In genomic region chr1:155191219-155191618, GRCm38 (mm10) we compare ENCODE assay signal across 22 mouse cellular contexts. TPM values are rescaled to one million over a fixed set of nuclear protein-coding genes. Genes with fewer than 3 reads are reported as not detected.
DNase-seq lines count a peak whose midpoint lies in the region; ATAC-seq lines count a peak whose summit lies in the region.
"Had no signal": no experiment of that assay in that cellular context is flagged by ENCODE, and none has a peak within 500 bp of the region (broad histone marks: within the 10 kb centered on the region; RNA-seq: fewer than 3 reads in every experiment).

No protein-coding gene starts in this region.

- WGBS in forebrain, embryonic 12.5 days, result 90% methylated on average over 8 of the region's 8 CpGs
- 90% methylated on average over 8 of the region's 8 CpGs for WGBS in forebrain, embryonic 11.5 days
- WGBS in heart, embryonic 16.5 days, result 70% methylated on average over 8 of the region's 8 CpGs
- 84% methylated on average over 8 of the region's 8 CpGs for WGBS in lung, embryonic 16.5 days
- 83% methylated on average over 8 of the region's 8 CpGs for WGBS in neural tube, embryonic 14.5 days

- no peak overlapping the region for H3K4me3 ChIP-seq in forebrain, embryonic 12.5 days (replicated peaks)
- no peak overlapping the region for H3K4me3 ChIP-seq in forebrain, embryonic 11.5 days (ENCODE audit: low read depth, low read length)
- no peak overlapping the region for H3K4me3 ChIP-seq in heart, embryonic 16.5 days (ENCODE audit: low read length)
- no peak overlapping the region for H3K4me3 ChIP-seq in lung, embryonic 16.5 days (ENCODE audit: low read length)
- H3K4me3 ChIP-seq in neural tube, embryonic 14.5 days (ENCODE audit: low read depth, low read length), result no peak overlapping the region
- H3K4me3 ChIP-seq: heart, adult 2 months; left cerebral cortex, adult 2 months; liver, embryonic 13.5 days; megakaryocyte, embryonic 14.5 days had no signal

- H3K36me3 ChIP-seq in forebrain, embryonic 12.5 days (replicated peaks), result peaks cover 75% of the 10 kb centered on the region
- peaks cover 8% of the 10 kb centered on the region for H3K36me3 ChIP-seq in forebrain, embryonic 11.5 days (ENCODE audit: control insufficient read depth, insufficient read depth, low read length)
- peaks cover 21% of the 10 kb centered on the region; the same call in 1 of the 2 replicates for H3K36me3 ChIP-seq in heart, embryonic 16.5 days (ENCODE audit: control insufficient read depth, insufficient read depth)
- peaks cover 14% of the 10 kb centered on the region for H3K36me3 ChIP-seq in lung, embryonic 16.5 days (ENCODE audit: control insufficient read depth, insufficient read depth, low read length)
- peaks cover 31% of the 10 kb centered on the region; the same call in 1 of the 2 replicates for H3K36me3 ChIP-seq in neural tube, embryonic 14.5 days (ENCODE audit: control insufficient read depth, insufficient read depth, low read length)

- ATAC-seq in forebrain, embryonic 12.5 days (ENCODE audit: low FRiP score), result 0 out of 2 replicates have a peak, but pooled peaks have one; percentile 14
- no peak for ATAC-seq in forebrain, embryonic 11.5 days (replicated peaks; ENCODE audit: low FRiP score)
- peak; percentile 23; the same call in 1 of the 2 replicates for ATAC-seq in heart, embryonic 16.5 days (replicated peaks; ENCODE audit: extremely low read depth, insufficient read depth, low FRiP score)
- 0 out of 2 replicates have a peak, but pooled peaks have one; percentile 17 for ATAC-seq in lung, embryonic 16.5 days (ENCODE audit: low read depth)
- ATAC-seq in neural tube, embryonic 14.5 days (ENCODE audit: low read depth), result 0 out of 2 replicates have a peak, but pooled peaks have one; percentile 24
- ATAC-seq: CD4-positive, CD25-positive, alpha-beta regulatory T cell, adult 4 months; inflammation-experienced regulatory T-cells, adult 6 months had no signal

- no peaks in the 10 kb centered on the region for H3K27me3 ChIP-seq in forebrain, embryonic 12.5 days
- H3K27me3 ChIP-seq in forebrain, embryonic 11.5 days (ENCODE audit: control insufficient read depth, insufficient read depth, low read length), result no peaks in the 10 kb centered on the region
- H3K27me3 ChIP-seq in heart, embryonic 16.5 days (ENCODE audit: control insufficient read depth, insufficient read depth, low read length), result no peaks in the 10 kb centered on the region
- H3K27me3 ChIP-seq in lung, embryonic 16.5 days (ENCODE audit: control insufficient read depth, insufficient read depth, low read depth, low read length), result no peaks in the 10 kb centered on the region
- H3K27me3 ChIP-seq in neural tube, embryonic 14.5 days (ENCODE audit: control insufficient read depth, insufficient read depth, low read length), result no peaks in the 10 kb centered on the region
- H3K27me3 ChIP-seq: liver, embryonic 13.5 days; megakaryocyte, embryonic 14.5 days had no signal

- 0 out of 2 replicates have a peak overlapping the region, but pooled peaks have one; percentile 19 for H3K27ac ChIP-seq in forebrain, embryonic 12.5 days
- no peak overlapping the region for H3K27ac ChIP-seq in forebrain, embryonic 11.5 days (ENCODE audit: low read depth, low read length)
- H3K27ac ChIP-seq in heart, embryonic 16.5 days (ENCODE audit: low read length), result 0 out of 2 replicates have a peak overlapping the region, but pooled peaks have one; percentile 7
- H3K27ac ChIP-seq in lung, embryonic 16.5 days (ENCODE audit: low read length), result no peak overlapping the region
- no peak overlapping the region for H3K27ac ChIP-seq in neural tube, embryonic 14.5 days (ENCODE audit: low read depth, low read length)
- H3K27ac ChIP-seq: heart, adult 2 months; left cerebral cortex, adult 2 months; liver, embryonic 13.5 days had no signal

- no peaks in the 10 kb centered on the region for H3K9me3 ChIP-seq in forebrain, embryonic 12.5 days
- H3K9me3 ChIP-seq in forebrain, embryonic 11.5 days (ENCODE audit: control insufficient read depth, low read length), result no peaks in the 10 kb centered on the region
- no peaks in the 10 kb centered on the region for H3K9me3 ChIP-seq in heart, embryonic 16.5 days (replicated peaks; ENCODE audit: control insufficient read depth, low read length)
- H3K9me3 ChIP-seq in lung, embryonic 16.5 days (ENCODE audit: control insufficient read depth, low read length), result no peaks in the 10 kb centered on the region
- H3K9me3 ChIP-seq in neural tube, embryonic 14.5 days (ENCODE audit: control insufficient read depth, low read length), result no peaks in the 10 kb centered on the region
- H3K9me3 ChIP-seq: liver, embryonic 13.5 days had no signal

- no peak for DNase-seq in forebrain, embryonic 11.5 days (ENCODE audit: low spot score)
- no peak for DNase-seq in heart, postnatal 4 days
- no peak for DNase-seq in lung, postnatal 25 days (ENCODE audit: low spot score)
- no peak for DNase-seq in urinary bladder, postnatal 14 days (ENCODE audit: low spot score)
- DNase-seq: adrenal gland, postnatal 25 days; gastrocnemius, postnatal 25 days; heart, adult 2 months; kidney, adult 18-20 months; liver, embryonic 13.5 days; lung, adult 2 months; lung, postnatal 36 days; right cerebral cortex, postnatal 14 days; spleen, adult 18-20 months; thymus, postnatal 25 days had no signal

- H3K4me1 ChIP-seq in forebrain, embryonic 12.5 days, result peaks cover 13% of the 10 kb centered on the region; the same call in 1 of the 2 replicates
- H3K4me1 ChIP-seq in forebrain, embryonic 11.5 days (replicated peaks; ENCODE audit: control insufficient read depth, insufficient read depth, low read length), result no peaks in the 10 kb centered on the region
- peaks cover 9% of the 10 kb centered on the region for H3K4me1 ChIP-seq in heart, embryonic 16.5 days (ENCODE audit: control insufficient read depth, insufficient read depth, low read length)
- H3K4me1 ChIP-seq in lung, embryonic 16.5 days (replicated peaks; ENCODE audit: control insufficient read depth, insufficient read depth, low read length), result 0 out of 2 replicates have a peak, but pooled peaks cover 2% of the 10 kb centered on the region
- 0 out of 2 replicates have a peak, but pooled peaks cover 4% of the 10 kb centered on the region for H3K4me1 ChIP-seq in neural tube, embryonic 14.5 days (ENCODE audit: control insufficient read depth, insufficient read depth, low read length)
- H3K4me1 ChIP-seq: liver, embryonic 13.5 days had no signal

- no peak overlapping the region for H3K9ac ChIP-seq in forebrain, embryonic 12.5 days
- no peak overlapping the region for H3K9ac ChIP-seq in forebrain, embryonic 11.5 days (ENCODE audit: low read length)
- H3K9ac ChIP-seq in heart, embryonic 16.5 days (ENCODE audit: low read length), result no peak overlapping the region
- no peak overlapping the region for H3K9ac ChIP-seq in lung, embryonic 16.5 days (ENCODE audit: low read length)
- no peak overlapping the region for H3K9ac ChIP-seq in neural tube, embryonic 14.5 days (replicated peaks; ENCODE audit: low read depth, low read length)
- H3K9ac ChIP-seq: liver, embryonic 13.5 days had no signal

- H3K4me2 ChIP-seq in forebrain, embryonic 12.5 days, result no peak overlapping the region
- no peak overlapping the region for H3K4me2 ChIP-seq in forebrain, embryonic 11.5 days (ENCODE audit: low read depth, low read length, severe bottlenecking)
- H3K4me2 ChIP-seq in heart, embryonic 16.5 days (ENCODE audit: low read depth, low read length), result no peak overlapping the region
- H3K4me2 ChIP-seq in lung, embryonic 16.5 days (ENCODE audit: low read depth, low read length), result no peak overlapping the region
- H3K4me2 ChIP-seq in neural tube, embryonic 14.5 days (ENCODE audit: low read depth, low read length), result no peak overlapping the region
- H3K4me2 ChIP-seq: liver, embryonic 13.5 days had no signal

RNA-seq across cellular contexts. Expression of gene Stx6, which starts 32.7 kb away (rescaled TPM):
- polyA plus RNA-seq in forebrain, embryonic 12.5 days (2016; fragmentation: Nextera tagmentation; extraction: Ambion mirVana), result 113 and 124 TPM in 2 replicates
- 102 and 119 TPM in 2 replicates for polyA plus RNA-seq in forebrain, embryonic 11.5 days (2014; fragmentation: Nextera tagmentation; extraction: Ambion mirVana)
- 53.4 and 54.0 TPM in 2 replicates for polyA plus RNA-seq in heart, embryonic 16.5 days (2015; fragmentation: Nextera tagmentation; extraction: Ambion mirVana)
- 10 to 100 TPM; 53.0 to 56.5 TPM for total RNA-seq in heart, postnatal 4 days (2021)
- 72.8 and 75.5 TPM in 2 replicates for polyA plus RNA-seq in lung, embryonic 16.5 days (2015; fragmentation: Nextera tagmentation; extraction: Ambion mirVana)
- polyA plus RNA-seq in neural tube, embryonic 14.5 days (2014; fragmentation: Nextera tagmentation; extraction: Ambion mirVana), result 116 and 121 TPM in 2 replicates

RNA-seq across cellular contexts. Expression of gene Mr1, which starts 44.6 kb away (rescaled TPM):
- polyA plus RNA-seq in forebrain, embryonic 12.5 days (2016; fragmentation: Nextera tagmentation; extraction: Ambion mirVana), result 0.85 and 1.3 TPM in 2 replicates
- 0.55 and 0.96 TPM in 2 replicates for polyA plus RNA-seq in forebrain, embryonic 11.5 days (2014; fragmentation: Nextera tagmentation; extraction: Ambion mirVana)
- polyA plus RNA-seq in heart, embryonic 16.5 days (2015; fragmentation: Nextera tagmentation; extraction: Ambion mirVana), result 7.7 and 10.4 TPM in 2 replicates
- total RNA-seq in heart, postnatal 4 days (2021), result 1 to 10 TPM; 8.8 to 9.4 TPM
- polyA plus RNA-seq in lung, embryonic 16.5 days (2015; fragmentation: Nextera tagmentation; extraction: Ambion mirVana), result 13.9 and 14.0 TPM in 2 replicates
- polyA plus RNA-seq in neural tube, embryonic 14.5 days (2014; fragmentation: Nextera tagmentation; extraction: Ambion mirVana), result 1.0 and 1.3 TPM in 2 replicates

RNA-seq across cellular contexts. Expression of gene BC034090, which starts 53.0 kb away (rescaled TPM):
- 2.9 and 4.5 TPM in 2 replicates for polyA plus RNA-seq in forebrain, embryonic 12.5 days (2016; fragmentation: Nextera tagmentation; extraction: Ambion mirVana)
- polyA plus RNA-seq in forebrain, embryonic 11.5 days (2014; fragmentation: Nextera tagmentation; extraction: Ambion mirVana), result 3.2 and 3.3 TPM in 2 replicates
- polyA plus RNA-seq in heart, embryonic 16.5 days (2015; fragmentation: Nextera tagmentation; extraction: Ambion mirVana), result 9.1 and 10.9 TPM in 2 replicates
- 10 to 100 TPM; 55.0 to 60.7 TPM for total RNA-seq in heart, postnatal 4 days (2021)
- 4.4 and 4.8 TPM in 2 replicates for polyA plus RNA-seq in lung, embryonic 16.5 days (2015; fragmentation: Nextera tagmentation; extraction: Ambion mirVana)
- 3.8 and 4.1 TPM in 2 replicates for polyA plus RNA-seq in neural tube, embryonic 14.5 days (2014; fragmentation: Nextera tagmentation; extraction: Ambion mirVana)

Comparison
In these comparisons a context has a peak if more than half of its experiments do, and no peak if none do; other contexts are left out.
1. H3K27ac ChIP-seq: peak in forebrain, embryonic 12.5 days (single experiment) and heart, embryonic 16.5 days (single experiment); none in forebrain, embryonic 11.5 days (single experiment), lung, embryonic 16.5 days (single experiment) and neural tube, embryonic 14.5 days (single experiment).